Mouse (Mus musculus): ENCODE measurements around the gene Pfkfb2.

Pfkfb2 gene

GRCm38 (mm10) chr1:130729153-130729552 is at the start of gene Pfkfb2:
Pfkfb2 (minus strand) TSS chr1:130729253.
- in situ Hi-C loops (cut with MboI, MseI): no loop called here

- in situ Hi-C loops (cut with MboI, MseI): loop anchor here (5.0 kb wide), 1 partner anchor 94 kb away; no protein-coding TSS in a partner anchor
These were observed 47.6 kb upstream of the Pfkfb2 start for GRCm38 (mm10) chr1:130776645-130777044.

GRCm38 (mm10) chr1:130775691-130776331 is 46.8 kb upstream of the Pfkfb2 start:
- in situ Hi-C loops (cut with MboI, MseI): loop anchor here (5.0 kb wide), 1 partner anchor 94 kb away; no protein-coding TSS in a partner anchor

- in situ Hi-C loops (cut with MboI, MseI): loop anchor here (5.0 kb wide), 1 partner anchor 93 kb away; no protein-coding TSS in a partner anchor
These were observed 46.2 kb upstream of the Pfkfb2 start for GRCm38 (mm10) chr1:130775234-130775633.

GRCm38 (mm10) chr1:130770981-130771494 is 42.0 kb upstream of the Pfkfb2 start:
- in situ Hi-C loops (cut with MboI, MseI): no loop called here

- in situ Hi-C loops (cut with MboI, MseI): no loop called here
These were observed 41.4 kb upstream of the Pfkfb2 start for GRCm38 (mm10) chr1:130770487-130770886.

GRCm38 (mm10) chr1:130769925-130770324 is 40.9 kb upstream of the Pfkfb2 start:
- in situ Hi-C loops (cut with MboI, MseI): no loop called here

- in situ Hi-C loops (cut with MboI, MseI): no loop called here
These were observed 38.0 kb upstream of the Pfkfb2 start for GRCm38 (mm10) chr1:130767066-130767465.

GRCm38 (mm10) chr1:130764027-130764461 is 35.0 kb upstream of the Pfkfb2 start:
- in situ Hi-C loops (cut with MboI, MseI): no loop called here

GRCm38 (mm10) chr1:130762045-130762760 is 33.1 kb upstream of the Pfkfb2 start:
- in situ Hi-C loops (cut with MboI, MseI): no loop called here

GRCm38 (mm10) chr1:130761597-130761996 is 32.5 kb upstream of the Pfkfb2 start:
- in situ Hi-C loops (cut with MboI, MseI): no loop called here

GRCm38 (mm10) chr1:130759689-130760088 is 30.6 kb upstream of the Pfkfb2 start:
- in situ Hi-C loops (cut with MboI, MseI): no loop called here

- in situ Hi-C loops (cut with MboI, MseI): no loop called here
These were observed 17.8 kb upstream of the Pfkfb2 start for GRCm38 (mm10) chr1:130746819-130747218.

- in situ Hi-C loops (cut with MboI, MseI): no loop called here
These were observed 16.5 kb upstream of the Pfkfb2 start for GRCm38 (mm10) chr1:130745591-130745990.

- in situ Hi-C loops (cut with MboI, MseI): no loop called here
These were observed 15.9 kb upstream of the Pfkfb2 start for GRCm38 (mm10) chr1:130744961-130745360.

GRCm38 (mm10) chr1:130744217-130744616 is 15.2 kb upstream of the Pfkfb2 start:
- in situ Hi-C loops (cut with MboI, MseI): no loop called here

GRCm38 (mm10) chr1:130743775-130744174 is 14.7 kb upstream of the Pfkfb2 start:
- in situ Hi-C loops (cut with MboI, MseI): no loop called here

GRCm38 (mm10) chr1:130742201-130742600 is 13.1 kb upstream of the Pfkfb2 start:
- in situ Hi-C loops (cut with MboI, MseI): no loop called here

GRCm38 (mm10) chr1:130740781-130741720 is 12.0 kb upstream of the Pfkfb2 start:
- in situ Hi-C loops (cut with MboI, MseI): no loop called here

- in situ Hi-C loops (cut with MboI, MseI): no loop called here
These were observed 11.2 kb upstream of the Pfkfb2 start for GRCm38 (mm10) chr1:130740227-130740648.

GRCm38 (mm10) chr1:130739636-130740035 is 10.6 kb upstream of the Pfkfb2 start:
- in situ Hi-C loops (cut with MboI, MseI): no loop called here
